25 mouse cellular contexts compared by ENCODE assay signal in genomic region chr3:97370382-97370781, GRCm38 (mm10). TPM values are rescaled to one million over a fixed set of nuclear protein-coding genes. Genes with fewer than 3 reads are reported as not detected.
"Had no signal": no experiment of that assay in that cellular context is flagged by ENCODE, and none has a peak within 500 bp of the region (broad histone marks: within the 10 kb centered on the region; RNA-seq: fewer than 3 reads in every experiment).

No protein-coding gene starts in this region.

- H3K4me1 ChIP-seq: kidney, embryonic 15.5 days; liver, embryonic 13.5 days; midbrain, embryonic 12.5 days had no signal

- H3K36me3 ChIP-seq: kidney, embryonic 15.5 days; liver, embryonic 13.5 days; midbrain, embryonic 12.5 days had no signal

- H3K27ac ChIP-seq: kidney, embryonic 15.5 days; left cerebral cortex, adult 2 months; liver, embryonic 13.5 days; midbrain, embryonic 12.5 days had no signal

- H3K27me3 ChIP-seq: kidney, embryonic 15.5 days; liver, embryonic 13.5 days; midbrain, embryonic 12.5 days had no signal

- H3K4me2 ChIP-seq: kidney, embryonic 15.5 days; liver, embryonic 13.5 days; midbrain, embryonic 12.5 days had no signal

- H3K4me3 ChIP-seq: kidney, embryonic 15.5 days; left cerebral cortex, adult 2 months; liver, embryonic 13.5 days; midbrain, embryonic 12.5 days had no signal

- H3K9me3 ChIP-seq: kidney, embryonic 15.5 days; liver, embryonic 13.5 days; midbrain, embryonic 12.5 days had no signal

- H3K9ac ChIP-seq: kidney, embryonic 15.5 days; liver, embryonic 13.5 days; midbrain, embryonic 12.5 days had no signal

- DNase-seq: kidney, adult 8-10 months; kidney, postnatal 10 days; kidney, postnatal 36 days; layer of hippocampus, postnatal 36 days; liver, embryonic 13.5 days; lung, adult 2 months; lung, postnatal 14 days; lung, postnatal 4 days; thymus, adult 18-20 months; thymus, postnatal 36 days had no signal

RNA-seq across cellular contexts. Expression of gene Olfr1402, which starts 51.4 kb away (rescaled TPM):
- polyA plus RNA-seq: kidney, embryonic 15.5 days; limb, embryonic 11.5 days; limb, embryonic 14.5 days; liver, adult 2 months; liver, embryonic 13.5 days; liver, embryonic 16.5 days; lung, adult 2 months; lung, embryonic 16.5 days; midbrain, embryonic 12.5 days; neural tube, embryonic 11.5 days; neural tube, embryonic 14.5 days; small intestine, adult 2 months; spleen, adult 2 months; stomach, embryonic 16.5 days; testis, adult 2 months; urinary bladder, adult 2 months had no signal
